Mouse (Mus musculus) midbrain, embryonic 10.5 days (tissue): ENCODE results near the gene Phtf2. TPM values are rescaled to one million over a fixed set of nuclear protein-coding genes. Genes with fewer than 3 reads are reported as not detected.

Source experiments
- DNase-seq: peaks from one replicate; pipeline ENCODE4 v3.0.0-alpha.2; 2017; ENCODE audit warnings: low spot score
- H3K27ac ChIP-seq: fragments of 300-500 bp; sonication (generic); replicated peaks from 2 replicates; pipeline ENCODE4 v1.5.1; 2016; ENCODE audit warnings: mild to moderate bottlenecking
- H3K27me3 ChIP-seq: fragments of 300-500 bp; sonication (generic); 2 replicates; pipeline ENCODE4 v1.6.1; 2016; ENCODE audit warnings: low read depth, mild to moderate bottlenecking; ENCODE audit not compliant: poor library complexity, severe bottlenecking
- H3K36me3 ChIP-seq: fragments of 300-500 bp; sonication (generic); 2 replicates; pipeline ENCODE4 v1.6.1; 2016; ENCODE audit warnings: mild to moderate bottlenecking, moderate library complexity
- H3K4me1 ChIP-seq: fragments of 300-500 bp; sonication (generic); 2 replicates; pipeline ENCODE4 v1.6.1; 2016
- H3K4me3 ChIP-seq: fragments of 300-500 bp; sonication (generic); 2 replicates; pipeline ENCODE4 v1.5.1; 2016; ENCODE audit warnings: mild to moderate bottlenecking, moderate library complexity
- H3K9me3 ChIP-seq: fragments of 300-500 bp; sonication (generic); replicated peaks from 2 replicates; pipeline ENCODE4 v1.6.1; 2016; ENCODE audit warnings: mild to moderate bottlenecking
- WGBS: fragments of 180-500 bp; shearing (Covaris S2); methylation state at CpG from one replicate; pipeline ENCODE4 v1.1.7; 2016; 5-methylcytosine and 5-hydroxymethylcytosine counted together
- polyA plus RNA-seq: library from polyadenylated mRNA; unstranded; fragments of >200 nt; fragmentation: Nextera tagmentation; extraction: Ambion mirVana; gene quantifications from 2 replicates; pipeline ENCODE4 v1.2.1, GENCODE M21; 2016

Gene Phtf2
- 18.1 and 19.3 TPM in 2 replicates for polyA plus RNA-seq

DNA sequence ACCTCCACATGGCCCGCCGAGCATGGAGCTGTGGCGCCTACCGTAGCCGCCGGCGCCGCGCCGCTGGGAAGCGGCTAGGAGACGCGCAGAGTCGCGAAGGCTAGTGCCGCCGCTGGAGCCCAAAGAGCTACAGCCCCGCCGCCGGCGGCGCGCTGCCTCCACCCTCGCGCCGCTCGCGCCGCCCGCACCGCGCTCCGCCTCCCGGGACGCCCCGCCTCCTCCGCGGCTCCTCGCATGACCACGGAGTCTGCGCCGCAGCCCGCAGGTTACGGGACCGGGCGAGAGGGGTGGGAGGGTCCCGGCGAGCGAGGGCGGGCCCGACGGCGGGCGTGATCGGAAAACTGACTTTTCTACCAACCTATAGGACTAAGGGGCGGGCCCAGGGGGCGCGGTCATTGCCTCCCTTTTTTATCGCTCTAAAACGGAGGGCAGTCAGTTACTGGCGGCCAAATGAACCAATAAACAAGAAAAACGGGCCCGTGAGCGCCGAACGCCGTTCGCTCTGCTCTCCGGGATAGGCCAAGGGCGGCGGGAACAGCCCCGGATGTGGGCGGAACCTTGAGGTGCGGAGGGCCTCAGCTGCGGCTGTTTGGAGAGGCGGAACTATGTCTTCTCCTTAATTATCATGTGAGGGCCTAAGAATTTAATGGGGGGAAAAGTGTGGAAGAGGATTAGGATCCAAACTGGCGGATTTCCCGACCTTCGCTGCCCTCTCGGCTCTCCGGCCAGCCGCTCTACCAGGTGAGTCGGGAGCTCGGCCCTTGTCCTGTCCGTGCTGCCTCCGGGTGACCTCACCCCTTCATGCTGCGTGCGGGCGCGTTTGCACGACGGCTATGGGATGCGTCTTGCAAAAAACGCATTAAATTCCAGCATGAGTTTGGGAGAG lies at the start of gene Phtf2, which contains the start of gene Tmem60:
Gene Phtf2 (minus strand): TSS at position 210 of the 886 bp plus-strand sequence.
Gene Tmem60 (plus strand): TSS at position 277 of the 886 bp plus-strand sequence.
- Histone ChIP-seq H3K27ac (peak within 1 kb of the TSS; percentile 95), H3K4me3 (peak within 1 kb of the TSS; percentile 88), H3K9me3 (no peaks in the 10 kb centered on the region), H3K36me3 (peaks cover 23% of the 10 kb centered on the region), H3K27me3 (no peaks in the 10 kb centered on the region), H3K4me1 (peaks cover 22% of the 10 kb centered on the region)
- peak; percentile 98 for DNase-seq
- under 1% methylated on average over 91 of the region's 94 CpGs for WGBS

DNA sequence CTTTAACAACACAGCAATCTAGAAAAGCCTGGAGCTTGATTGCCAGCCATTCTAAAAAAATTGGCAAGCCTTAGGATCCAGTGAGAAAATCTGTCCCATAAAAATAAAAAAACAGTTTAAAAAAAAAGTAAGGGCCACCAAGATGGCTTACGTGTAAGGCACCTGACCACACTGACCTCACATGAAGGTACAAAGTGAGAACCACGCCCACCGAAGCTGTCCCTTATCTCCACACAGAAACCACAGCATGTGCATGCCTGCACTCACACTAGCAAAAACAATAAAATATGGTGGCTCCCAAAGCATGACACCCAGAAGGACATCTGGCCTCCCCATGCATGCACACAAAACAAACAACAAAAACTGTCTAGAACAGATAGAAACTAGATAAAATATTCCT lies 49.4 kb upstream of the Phtf2 start:
- Histone ChIP-seq H3K27ac (no peak overlapping the region), H3K36me3 (no peaks in the 10 kb centered on the region), H3K4me3 (no peak overlapping the region), H3K27me3 (no peaks in the 10 kb centered on the region), H3K4me1 (no peaks in the 10 kb centered on the region; the same call in 1 of the 2 replicates), H3K9me3 (no peaks in the 10 kb centered on the region)
- DNase-seq: no peak
- WGBS: 86% methylated on average over 3 of the region's 3 CpGs

DNA sequence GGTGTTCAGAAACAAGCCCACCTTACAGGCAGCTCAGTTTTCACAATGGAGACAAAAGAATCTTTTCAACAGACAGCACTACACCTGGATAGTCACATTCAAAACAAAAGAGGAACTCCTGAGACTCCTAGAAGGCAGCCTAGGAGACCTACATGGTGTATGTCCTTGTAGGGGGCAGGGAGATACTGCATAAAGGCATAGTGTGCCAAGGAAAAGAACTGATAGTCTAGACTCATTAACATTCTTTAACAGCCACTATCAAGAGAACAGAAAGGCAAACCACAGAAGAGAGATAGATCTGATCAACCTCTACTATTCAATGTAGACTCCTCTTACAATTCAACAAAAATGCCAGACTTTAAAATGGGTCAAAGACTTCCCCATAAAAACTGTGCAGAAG lies 48.5 kb upstream of the Phtf2 start:
- H3K27me3 ChIP-seq: no peaks in the 10 kb centered on the region
- no peak for DNase-seq
- no peak overlapping the region for H3K27ac ChIP-seq
- H3K36me3 ChIP-seq: 0 out of 2 replicates have a peak, but pooled peaks cover 5% of the 10 kb centered on the region
- no peaks in the 10 kb centered on the region for H3K4me1 ChIP-seq
- no peaks in the 10 kb centered on the region for H3K9me3 ChIP-seq
- H3K4me3 ChIP-seq: no peak overlapping the region

DNA sequence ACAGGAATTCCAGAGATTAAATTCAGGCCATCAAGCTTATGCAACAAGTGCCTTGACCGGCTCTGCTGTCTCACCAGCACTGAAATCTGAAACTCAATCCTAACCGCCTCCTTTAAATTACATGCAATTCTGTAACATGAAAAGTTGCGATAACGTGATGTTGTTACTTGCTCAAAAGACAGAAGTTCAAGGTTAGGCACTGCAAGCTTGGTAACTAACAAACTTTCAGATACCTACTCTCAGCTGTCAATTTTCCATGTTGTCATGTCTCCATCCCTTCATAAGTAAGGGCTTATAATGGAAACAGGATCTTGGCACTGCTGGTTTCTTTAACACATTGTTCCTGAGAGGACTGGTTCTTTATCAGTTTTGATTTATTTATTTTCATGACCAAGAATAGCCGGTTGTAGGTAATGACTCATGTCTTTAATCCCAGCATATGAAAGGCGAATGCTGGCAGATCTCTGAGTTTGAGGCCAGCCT lies 47.8 kb upstream of the Phtf2 start:
- H3K4me1 ChIP-seq: no peaks in the 10 kb centered on the region
- 91% methylated on average over 6 of the region's 6 CpGs for WGBS
- H3K27ac ChIP-seq: no peak overlapping the region
- no peak overlapping the region for H3K4me3 ChIP-seq
- no peak for DNase-seq
- no peaks in the 10 kb centered on the region for H3K27me3 ChIP-seq
- no peaks in the 10 kb centered on the region for H3K9me3 ChIP-seq
- 0 out of 2 replicates have a peak, but pooled peaks cover 5% of the 10 kb centered on the region for H3K36me3 ChIP-seq

DNA sequence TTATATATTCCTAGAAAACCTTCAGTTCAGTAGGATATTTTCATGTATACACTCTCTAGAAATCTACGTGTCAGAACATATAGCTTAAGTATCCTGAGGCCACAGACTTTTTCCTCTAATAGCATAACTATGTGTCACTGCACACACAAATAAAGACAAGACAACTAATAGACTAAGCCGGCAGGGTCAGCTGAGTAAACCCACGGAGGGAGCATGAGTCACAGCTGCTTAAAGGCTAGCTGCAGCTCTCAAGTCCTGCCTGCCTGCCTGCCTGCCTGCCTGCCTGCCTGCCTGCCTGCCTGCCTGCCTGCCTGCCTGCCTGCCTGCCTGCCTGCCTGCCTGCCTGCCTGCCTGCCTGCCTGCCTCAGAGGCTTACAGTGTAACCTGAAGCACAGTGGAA lies 43.5 kb upstream of the Phtf2 start:
- 80% methylated on average over 3 of the region's 3 CpGs for WGBS
- Histone ChIP-seq H3K9me3 (no peaks in the 10 kb centered on the region), H3K4me3 (no peak overlapping the region), H3K27me3 (no peaks in the 10 kb centered on the region), H3K36me3 (peaks cover 13% of the 10 kb centered on the region; the same call in 1 of the 2 replicates), H3K27ac (no peak overlapping the region), H3K4me1 (no peaks in the 10 kb centered on the region)
- DNase-seq: no peak

DNA sequence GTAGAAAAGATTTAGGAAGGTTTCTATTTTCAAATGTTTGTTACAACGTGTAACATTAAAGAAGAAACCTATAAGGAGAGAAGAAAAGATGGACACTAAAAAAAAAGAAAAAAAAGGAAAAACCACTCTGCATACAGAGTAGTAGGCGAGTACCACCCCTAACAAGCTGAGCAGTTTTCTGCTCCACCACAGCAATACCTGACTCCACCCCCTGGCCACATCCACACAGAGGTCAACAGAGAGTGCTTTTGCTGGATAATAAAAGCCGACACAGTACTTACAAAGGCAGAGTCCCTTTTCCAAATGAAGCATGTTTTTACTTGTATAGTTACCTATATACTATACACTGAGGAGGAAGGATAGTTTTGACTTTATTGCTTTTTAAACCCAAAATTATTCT lies 42.7 kb upstream of the Phtf2 start:
- no peaks in the 10 kb centered on the region for H3K9me3 ChIP-seq
- H3K4me3 ChIP-seq: no peak overlapping the region
- H3K27me3 ChIP-seq: no peaks in the 10 kb centered on the region
- 87% methylated on average over 3 of the region's 3 CpGs for WGBS
- no peak overlapping the region for H3K27ac ChIP-seq
- 0 out of 2 replicates have a peak, but pooled peaks cover 1% of the 10 kb centered on the region for H3K4me1 ChIP-seq
- DNase-seq: no peak
- peaks cover 13% of the 10 kb centered on the region; the same call in 1 of the 2 replicates for H3K36me3 ChIP-seq

DNA sequence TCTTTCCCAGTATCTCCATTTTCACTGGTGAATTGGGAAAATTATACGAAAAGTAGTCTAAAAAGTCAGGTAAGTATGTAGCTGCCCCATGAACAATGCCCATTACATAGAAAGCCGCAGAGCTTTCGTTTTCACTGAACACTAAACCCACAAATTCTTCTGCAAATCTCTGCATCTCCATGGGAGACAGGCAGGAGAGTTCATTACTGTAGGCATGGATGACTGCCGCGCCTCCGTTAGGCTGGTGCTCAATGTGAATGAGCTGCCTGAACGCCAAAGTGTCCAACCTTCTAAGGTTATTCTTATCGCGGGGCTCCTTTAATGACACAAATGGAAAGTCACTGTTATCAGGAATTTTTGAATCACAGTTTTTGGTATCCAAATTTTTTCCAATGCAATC lies 37.6 kb upstream of the Phtf2 start:
- Histone ChIP-seq H3K27me3 (no peaks in the 10 kb centered on the region), H3K27ac (no peak overlapping the region), H3K4me1 (0 out of 2 replicates have a peak, but pooled peaks cover 3% of the 10 kb centered on the region), H3K36me3 (peaks cover 13% of the 10 kb centered on the region), H3K4me3 (no peak overlapping the region), H3K9me3 (no peaks in the 10 kb centered on the region)
- no peak for DNase-seq
- 87% methylated on average over 9 of the region's 9 CpGs for WGBS

DNA sequence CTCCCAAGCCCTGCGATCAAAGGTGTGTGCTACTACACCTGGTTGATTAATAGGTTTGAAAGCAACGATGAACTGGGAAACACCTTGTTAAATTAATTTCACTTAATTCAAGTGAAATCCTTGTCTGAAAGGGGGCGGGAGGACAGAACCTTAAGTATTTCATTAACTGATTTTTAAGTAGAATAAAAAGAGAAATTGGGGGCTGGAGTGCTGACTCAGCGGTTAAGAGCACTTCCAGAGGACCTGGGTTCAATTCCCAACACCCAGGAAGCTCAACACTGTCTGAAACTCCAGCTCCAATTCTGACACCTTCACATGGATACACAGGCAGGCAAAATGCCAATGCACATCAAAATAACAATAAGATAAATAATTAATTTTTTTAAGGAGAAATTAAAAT lies 37.0 kb upstream of the Phtf2 start:
- Histone ChIP-seq H3K9me3 (no peaks in the 10 kb centered on the region), H3K4me3 (no peak overlapping the region), H3K27me3 (no peaks in the 10 kb centered on the region), H3K4me1 (0 out of 2 replicates have a peak, but pooled peaks cover 3% of the 10 kb centered on the region), H3K36me3 (peaks cover 13% of the 10 kb centered on the region), H3K27ac (no peak overlapping the region)
- WGBS: 94% methylated on average over 4 of the region's 4 CpGs
- DNase-seq: no peak

DNA sequence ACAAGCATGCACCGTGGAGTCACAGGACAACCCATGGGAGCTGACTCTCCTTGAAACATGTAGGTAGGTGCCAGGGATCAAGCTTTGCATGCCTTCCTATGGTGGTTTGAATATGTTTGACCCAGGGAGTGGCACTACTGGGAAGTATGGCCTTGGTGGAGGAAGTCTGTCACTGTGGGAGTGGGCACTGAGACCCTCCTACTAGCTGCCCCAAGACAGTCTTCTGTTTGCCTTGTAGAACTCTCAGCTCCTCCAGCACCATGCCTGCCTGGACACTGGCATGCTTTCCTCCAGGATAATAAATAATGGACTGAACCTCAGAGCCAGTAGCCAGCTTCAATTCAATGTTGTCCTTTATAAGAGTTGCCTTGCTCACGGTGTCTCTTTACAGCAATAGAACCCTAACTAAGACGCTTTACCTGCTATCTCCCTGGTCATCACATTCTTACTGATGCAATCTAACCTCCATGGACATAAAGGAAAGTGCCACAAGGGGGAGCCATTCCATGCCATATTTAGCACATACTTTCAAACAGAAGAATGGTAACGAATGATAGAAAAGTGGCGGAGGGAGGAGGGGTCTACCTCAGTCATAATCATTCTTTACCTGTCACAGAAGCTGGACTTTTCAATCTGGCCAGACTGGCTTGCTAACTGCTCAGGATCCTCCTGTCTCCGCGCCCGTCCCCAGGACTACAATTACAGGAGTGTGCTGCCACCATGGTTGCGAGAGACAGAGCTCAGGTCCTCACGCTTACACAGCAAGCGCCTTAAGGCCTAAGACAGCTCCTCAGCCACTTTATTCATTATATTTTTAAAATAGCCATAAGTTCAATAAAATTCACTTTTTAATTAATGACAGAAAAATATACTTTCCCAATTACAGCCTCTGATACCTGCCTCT lies 31.7 kb upstream of the Phtf2 start:
- Histone ChIP-seq H3K27ac (no peak overlapping the region), H3K36me3 (peaks cover 5% of the 10 kb centered on the region; the same call in 1 of the 2 replicates), H3K9me3 (no peaks in the 10 kb centered on the region), H3K27me3 (no peaks in the 10 kb centered on the region), H3K4me3 (no peak overlapping the region), H3K4me1 (no peaks in the 10 kb centered on the region)
- WGBS: 84% methylated on average over 11 of the region's 11 CpGs
- DNase-seq: peak; percentile 32

DNA sequence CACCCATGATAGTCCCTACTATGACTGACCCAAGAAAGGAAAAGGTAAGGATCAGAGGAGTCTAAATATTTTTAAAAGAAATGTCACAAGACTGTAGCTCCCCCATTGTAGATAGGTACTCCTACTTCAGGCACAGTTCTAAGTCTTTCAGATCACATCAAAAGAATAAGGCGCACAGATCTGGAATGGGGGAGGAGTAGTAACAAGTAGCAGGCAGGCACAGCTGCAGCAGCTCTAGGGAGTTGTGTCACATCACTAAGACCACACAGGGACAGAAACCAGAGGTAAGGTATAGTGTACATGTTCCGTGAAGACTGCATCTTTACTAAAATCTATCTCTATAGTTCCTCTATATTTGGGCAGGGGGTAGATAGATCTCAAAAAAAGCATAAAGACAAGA lies 29.8 kb upstream of the Phtf2 start:
- WGBS: 88% methylated on average over 2 of the region's 2 CpGs
- H3K9me3 ChIP-seq: no peaks in the 10 kb centered on the region
- no peaks in the 10 kb centered on the region for H3K27me3 ChIP-seq

DNA sequence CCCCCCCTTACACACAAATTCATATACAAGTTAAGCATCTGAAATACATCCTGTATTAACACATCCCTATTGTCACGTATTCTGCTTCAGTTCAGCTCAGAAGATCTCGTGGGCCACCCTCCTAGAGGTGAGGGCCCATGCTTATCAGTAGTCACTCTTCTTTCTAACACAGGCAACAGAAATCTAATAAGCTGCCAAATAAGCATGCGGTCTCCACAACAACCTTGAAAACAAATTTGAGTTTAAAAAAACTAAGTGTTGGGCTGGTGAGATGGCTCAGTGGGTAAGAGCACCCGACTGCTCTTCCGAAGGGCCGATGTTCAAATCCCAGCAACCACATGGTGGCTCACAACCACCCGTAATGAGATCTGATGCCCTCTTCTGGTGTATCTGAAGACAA lies 24.3 kb upstream of the Phtf2 start:
- 94% methylated on average over 7 of the region's 7 CpGs for WGBS
- H3K9me3 ChIP-seq: no peaks in the 10 kb centered on the region
- H3K4me1 ChIP-seq: no peaks in the 10 kb centered on the region
- peaks cover 40% of the 10 kb centered on the region for H3K36me3 ChIP-seq
- no peak for DNase-seq
- no peak overlapping the region for H3K4me3 ChIP-seq
- no peaks in the 10 kb centered on the region for H3K27me3 ChIP-seq
- H3K27ac ChIP-seq: no peak overlapping the region

More for the DNA sequence above, 29.8 kb upstream of the Phtf2 start:
- H3K36me3 ChIP-seq: peaks cover 18% of the 10 kb centered on the region
- DNase-seq: no peak
- H3K4me3 ChIP-seq: no peak overlapping the region
- H3K4me1 ChIP-seq: no peaks in the 10 kb centered on the region
- no peak overlapping the region for H3K27ac ChIP-seq

DNA sequence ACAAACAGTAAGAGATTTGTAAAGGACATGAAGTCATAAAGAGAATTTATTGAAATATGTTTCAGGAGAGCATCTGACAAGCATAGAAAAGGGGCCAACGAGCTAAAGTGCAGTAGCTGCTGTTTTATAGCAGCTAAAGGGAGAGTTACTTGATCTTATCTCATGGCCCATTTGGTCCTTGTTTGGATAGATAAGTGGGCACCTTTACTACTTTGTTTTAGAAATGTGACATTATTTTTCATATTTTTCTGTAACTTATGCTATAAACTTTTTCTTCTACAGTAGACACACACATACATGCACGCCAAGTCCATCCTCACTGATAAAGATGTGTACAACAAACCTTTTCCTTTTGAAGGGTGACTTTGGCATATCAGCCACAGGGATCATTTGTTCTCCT lies 23.5 kb upstream of the Phtf2 start:
- no peaks in the 10 kb centered on the region for H3K9me3 ChIP-seq
- no peaks in the 10 kb centered on the region for H3K27me3 ChIP-seq
- no peak overlapping the region for H3K27ac ChIP-seq
- 89% methylated on average over 2 of the region's 2 CpGs for WGBS
- peaks cover 48% of the 10 kb centered on the region for H3K36me3 ChIP-seq
- no peak overlapping the region for H3K4me3 ChIP-seq
- no peaks in the 10 kb centered on the region for H3K4me1 ChIP-seq
- no peak for DNase-seq
